Mouse (Mus musculus): ENCODE results near the gene Acsf2.
"Not testable (repeated sequence)": the region's sequence is repeated elsewhere in the genome, so short reads cannot be mapped to it uniquely, and the experiment has no call there.

Gene Acsf2

GRCm38 (mm10) chr11:94601321-94602281, at the start of gene Acsf2:
TSS of gene Acsf2 (minus strand) at chr11:94601871.
- DNase-seq, result peak; percentile 92

GRCm38 (mm10) chr11:94651241-94651640, 49.6 kb upstream of the Acsf2 start:
- DNase-seq, result not testable (repeated sequence)

DNA sequence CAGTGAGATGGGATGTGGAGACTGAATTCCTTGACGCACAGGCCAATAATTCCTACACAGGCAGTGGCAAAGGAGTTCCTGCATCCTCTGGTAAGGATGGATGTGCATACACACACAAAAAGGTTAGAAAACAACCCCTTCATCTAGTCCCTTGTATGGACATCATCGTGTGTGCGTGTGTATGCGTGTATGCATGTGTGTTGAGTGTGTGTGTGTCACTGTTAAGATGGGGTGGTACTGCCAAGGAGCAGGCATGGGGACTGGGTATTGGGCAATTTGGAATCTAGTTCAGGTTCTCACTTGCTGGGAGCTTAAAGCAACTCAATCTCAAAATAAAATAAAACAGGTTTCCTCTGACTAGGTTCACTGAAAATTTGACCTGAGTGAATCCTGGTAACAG, 44.8 kb upstream of the Acsf2 start:
- no peak for DNase-seq

DNA sequence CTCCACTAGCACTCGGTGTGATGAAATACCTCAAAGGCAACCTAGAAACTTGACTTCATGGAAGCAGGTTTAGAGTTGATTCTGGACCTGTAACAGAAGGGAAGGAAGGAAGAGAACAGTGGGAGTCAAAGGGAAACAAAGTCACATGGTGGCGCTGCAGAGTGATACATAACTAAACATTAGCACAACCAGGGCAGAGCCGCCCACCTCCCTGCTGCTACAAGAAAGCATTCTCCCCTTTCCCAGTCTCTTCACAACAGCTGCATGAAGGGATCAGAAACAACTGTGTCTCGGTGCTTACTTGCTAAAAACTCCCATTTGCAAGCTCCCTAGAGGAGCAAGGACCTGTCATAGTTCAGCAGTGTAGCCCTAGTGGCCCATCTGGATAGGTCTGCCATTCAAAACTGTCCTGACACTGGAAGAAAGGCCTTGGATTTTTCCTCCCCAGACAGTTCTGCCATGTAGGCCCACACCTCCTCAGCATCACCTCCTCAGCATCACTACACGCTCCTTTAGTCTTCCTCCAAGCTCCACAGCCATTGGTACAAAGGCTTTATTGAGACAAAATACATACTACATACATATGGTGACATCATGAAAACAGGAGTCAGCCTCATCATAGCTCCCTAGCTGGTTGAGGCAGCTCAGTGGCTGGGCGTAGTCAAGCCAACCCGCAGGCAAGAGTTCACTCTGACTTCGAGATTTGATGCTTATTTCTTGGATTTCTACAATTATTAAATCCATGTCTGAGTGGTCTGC, 43.0 kb upstream of the Acsf2 start:
- DNase-seq, result no peak

GRCm38 (mm10) chr11:94634431-94634830, 32.8 kb upstream of the Acsf2 start:
- DNase-seq, result no peak

DNA sequence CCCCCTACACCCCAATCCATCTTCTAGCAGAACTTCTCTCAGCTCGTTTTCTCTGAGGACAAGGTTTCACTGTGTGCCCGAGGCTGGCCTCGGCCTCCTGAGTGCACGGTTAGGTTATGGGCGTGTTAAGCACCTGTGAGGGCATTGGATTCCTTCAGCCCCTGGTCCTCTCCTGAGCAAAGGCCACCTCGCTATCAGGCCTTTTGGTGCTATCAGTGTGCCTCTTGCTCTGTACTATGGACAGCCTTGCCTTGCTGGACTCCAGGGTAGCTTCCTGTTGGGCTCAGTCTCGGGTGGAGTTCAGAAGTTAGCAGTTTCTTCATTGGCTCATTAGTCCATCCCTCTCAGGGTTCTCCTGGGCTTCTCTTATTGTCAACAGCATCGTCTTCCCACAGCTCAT, 31.3 kb upstream of the Acsf2 start:
- DNase-seq, result no peak

GRCm38 (mm10) chr11:94631969-94632368, 30.3 kb upstream of the Acsf2 start:
- DNase-seq, result no peak

DNA sequence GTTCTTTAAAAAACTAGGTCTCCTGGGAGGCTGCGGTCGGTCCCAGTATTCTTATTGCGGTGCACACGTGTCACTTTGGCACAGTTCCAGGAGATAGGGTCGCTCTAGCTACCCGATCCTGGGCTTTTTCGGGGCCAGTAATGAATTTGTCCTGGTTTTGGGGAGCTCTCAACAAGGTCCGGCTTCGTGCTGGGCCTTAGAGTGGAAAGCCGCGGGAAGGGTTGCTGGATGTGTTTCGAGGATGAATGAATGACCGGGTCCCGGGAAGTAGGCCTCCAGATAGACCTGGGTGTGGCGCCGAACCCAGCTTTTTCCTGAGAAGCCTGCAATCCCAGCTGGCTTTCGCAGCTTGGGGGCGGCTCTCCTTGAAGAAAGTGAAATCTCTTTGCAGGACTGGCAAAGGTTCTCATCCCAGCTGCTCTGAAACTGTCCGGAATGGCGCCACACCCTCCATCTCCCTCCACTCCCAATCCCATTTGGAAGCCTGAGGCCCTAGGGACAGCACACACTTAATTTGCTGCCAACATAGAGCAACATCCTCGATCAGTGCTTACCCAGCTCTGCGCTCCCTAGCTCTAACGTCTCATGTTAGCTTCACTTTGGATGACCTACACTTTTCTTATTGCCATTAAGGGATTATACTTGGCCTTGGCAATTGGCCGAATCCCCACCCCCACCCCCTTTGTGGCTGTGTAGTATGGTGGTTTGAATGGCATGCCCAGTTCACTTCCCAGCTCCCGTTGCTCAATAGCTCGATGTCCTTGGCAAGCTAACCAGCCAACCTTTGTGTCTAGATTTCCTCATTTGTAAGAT, 28.7 kb upstream of the Acsf2 start:
- peak; percentile 51 for DNase-seq

GRCm38 (mm10) chr11:94629884-94630198, 28.2 kb upstream of the Acsf2 start:
- no peak for DNase-seq

- DNase-seq, result peak; percentile 97
These were observed 27.7 kb upstream of the Acsf2 start, which contains the start of gene Lrrc59 for GRCm38 (mm10) chr11:94629199-94629883. TSS of gene Lrrc59 (plus strand) at chr11:94629767.

DNA sequence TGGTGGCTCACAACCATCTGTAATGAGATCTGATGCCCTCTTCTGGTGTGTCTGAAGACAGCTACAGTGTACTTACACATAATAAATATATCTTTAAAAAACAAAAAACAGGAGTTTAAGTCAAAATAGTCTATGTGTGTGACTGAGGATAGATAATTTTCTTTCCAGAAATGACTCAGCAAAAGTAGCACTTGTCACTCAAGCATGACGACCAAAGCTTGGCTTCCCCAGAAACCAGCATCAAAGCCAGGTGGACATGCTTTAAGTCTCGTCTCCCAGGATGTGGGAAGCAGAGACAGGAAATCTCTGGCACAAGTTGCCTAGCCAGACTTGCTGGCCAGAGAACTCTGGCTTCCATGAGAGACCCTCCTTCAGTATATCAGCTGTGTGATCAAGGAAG, 20.5 kb upstream of the Acsf2 start:
- DNase-seq, result no peak

DNA sequence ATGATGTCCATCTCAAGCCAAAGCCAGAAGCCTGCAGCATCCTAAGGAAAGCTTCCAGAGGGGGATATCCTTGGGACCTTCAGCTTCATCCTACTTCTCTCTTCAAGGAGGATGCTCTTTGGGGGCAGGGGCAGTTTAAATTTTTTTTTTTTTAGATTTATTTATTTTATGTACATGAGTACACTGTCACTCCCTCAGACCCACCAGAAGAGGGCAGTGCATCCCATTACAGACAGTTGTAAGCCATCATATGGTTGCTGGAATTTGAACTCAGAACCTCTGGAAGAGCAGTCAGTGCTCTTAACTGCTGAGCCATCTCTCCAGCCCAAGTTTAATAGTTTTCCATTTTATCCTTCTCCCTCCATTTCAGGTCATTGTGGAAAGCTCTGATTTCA, 19.8 kb upstream of the Acsf2 start:
- DNase-seq, result no peak

- no peak for DNase-seq
These were observed 19.2 kb upstream of the Acsf2 start for GRCm38 (mm10) chr11:94620766-94621457.

DNA sequence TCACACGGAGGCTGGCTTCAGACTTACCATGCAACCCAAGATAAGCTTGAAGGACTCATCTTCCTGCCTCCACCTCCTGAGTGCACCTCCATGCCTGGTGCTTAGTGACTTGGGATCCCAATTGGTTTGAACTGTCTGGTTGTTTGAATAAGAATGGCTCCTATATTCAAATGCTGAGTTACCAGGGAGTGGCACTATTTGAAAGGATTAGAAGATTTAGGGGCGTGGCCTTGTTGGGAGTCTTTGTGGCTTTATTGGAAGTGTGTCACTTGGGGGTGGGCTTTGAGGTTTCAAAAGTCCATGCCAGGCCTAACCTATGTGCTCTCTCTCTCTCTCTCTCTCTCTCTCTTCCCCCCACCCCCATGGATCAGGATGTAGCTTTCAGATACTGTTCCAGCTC, 16.0 kb upstream of the Acsf2 start:
- DNase-seq, result no peak

DNA sequence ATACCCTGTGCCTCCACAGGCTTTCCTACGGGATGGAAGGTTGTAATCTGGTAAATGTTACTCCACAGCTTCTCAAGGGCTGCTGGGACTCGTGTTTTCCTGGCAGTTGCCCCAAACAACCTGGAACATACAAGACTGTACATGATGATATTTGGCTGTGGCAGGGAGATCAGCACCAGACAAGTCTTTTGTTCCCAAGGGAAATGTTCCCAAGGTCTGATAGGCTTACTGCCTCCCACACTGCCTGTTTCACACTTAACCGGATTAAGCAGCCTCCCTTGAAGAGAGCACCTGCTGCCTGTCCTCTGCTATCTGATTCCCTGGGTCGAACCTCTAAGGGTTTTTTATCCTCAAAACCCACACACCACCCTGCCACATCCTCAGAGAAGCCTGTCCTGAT, 13.8 kb upstream of the Acsf2 start:
- no peak for DNase-seq

DNA sequence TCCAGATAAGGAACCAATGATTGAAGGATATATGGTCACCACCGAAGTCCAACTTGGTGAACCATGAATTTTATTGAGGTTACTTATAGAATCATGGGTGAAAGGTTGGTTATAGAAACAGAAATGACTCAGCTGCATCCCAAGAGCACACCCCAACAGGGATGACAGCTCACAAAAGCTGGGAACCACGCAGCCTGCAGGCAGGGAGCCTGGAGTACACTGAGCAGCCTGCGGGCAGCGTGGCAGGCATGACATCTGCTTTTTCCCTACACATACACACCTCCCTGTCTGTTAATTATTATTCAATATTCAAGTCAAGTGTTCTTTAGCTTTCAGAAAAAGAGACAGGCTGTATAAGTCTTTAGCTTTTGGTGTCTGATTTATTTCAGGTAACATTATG, 12.9 kb upstream of the Acsf2 start:
- no peak for DNase-seq

DNA sequence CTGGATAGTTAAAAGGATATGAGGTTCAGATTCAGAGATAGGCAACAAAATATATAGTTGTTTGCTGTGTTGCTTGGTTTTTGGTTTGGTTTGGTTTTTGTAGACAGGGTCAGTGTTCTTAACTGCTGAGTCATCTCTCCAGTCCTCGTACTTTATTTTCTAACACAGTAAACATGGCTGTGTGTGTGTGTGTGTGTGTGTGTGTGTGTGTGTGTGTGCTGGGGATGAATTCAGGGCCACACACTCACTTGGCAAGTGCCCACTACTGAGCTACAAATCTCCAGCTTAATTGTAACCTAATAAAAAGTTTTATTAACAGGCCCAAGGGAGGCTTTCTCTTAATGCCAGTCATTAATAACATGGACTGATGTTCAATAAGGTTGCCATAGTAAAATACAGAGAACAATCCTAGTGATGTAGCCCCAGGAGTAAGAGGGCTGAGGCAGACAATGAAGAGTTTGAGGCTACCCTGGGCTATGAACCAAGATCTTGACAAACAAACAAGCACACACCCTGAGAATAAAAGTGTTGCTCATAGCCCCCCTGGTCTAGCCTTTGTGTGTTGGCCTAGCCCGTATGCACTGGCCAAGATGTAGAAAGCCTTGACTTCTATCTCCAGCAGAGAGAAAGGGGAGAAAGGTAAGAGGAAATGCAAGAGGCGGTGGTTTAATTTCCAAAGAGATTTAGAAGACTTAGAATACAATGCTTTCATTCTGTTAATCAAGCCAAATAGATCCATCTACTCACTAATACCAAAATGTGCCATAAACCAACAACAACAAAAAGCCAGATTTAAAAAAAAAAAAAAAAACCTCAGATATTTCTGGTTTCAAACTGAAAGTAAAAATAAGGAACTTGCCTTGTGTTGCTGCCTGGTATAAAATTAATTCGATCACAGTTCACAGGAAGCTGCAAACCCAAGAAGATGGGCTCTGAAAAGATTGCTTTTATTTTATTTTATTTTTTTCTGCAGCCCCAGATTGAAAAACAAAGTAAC, 9.4 kb upstream of the Acsf2 start:
- DNase-seq, result no peak

GRCm38 (mm10) chr11:94602356-94602955, 785 bp upstream of the Acsf2 start:
- DNase-seq, result no peak

DNA sequence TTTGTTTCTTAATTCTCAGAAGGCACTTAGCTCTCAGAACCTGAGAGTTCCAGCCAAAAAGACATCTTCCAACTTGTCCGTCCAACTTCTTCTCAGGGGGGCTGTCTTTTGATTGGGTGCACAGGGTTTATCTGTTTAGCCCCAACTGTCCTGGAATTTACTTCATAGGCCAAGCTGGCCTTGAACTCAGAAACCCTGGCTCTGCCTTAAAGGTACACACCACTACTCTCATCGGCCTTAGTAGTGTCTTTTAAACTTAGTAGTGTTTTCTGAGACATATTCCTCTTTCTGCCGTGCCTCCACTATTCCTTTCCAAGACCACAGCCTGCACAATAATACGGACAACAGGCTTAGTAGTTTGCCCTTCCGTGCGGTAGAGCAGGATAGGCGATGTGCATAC, 1.2 kb downstream of the Acsf2 start:
- DNase-seq, result no peak

DNA sequence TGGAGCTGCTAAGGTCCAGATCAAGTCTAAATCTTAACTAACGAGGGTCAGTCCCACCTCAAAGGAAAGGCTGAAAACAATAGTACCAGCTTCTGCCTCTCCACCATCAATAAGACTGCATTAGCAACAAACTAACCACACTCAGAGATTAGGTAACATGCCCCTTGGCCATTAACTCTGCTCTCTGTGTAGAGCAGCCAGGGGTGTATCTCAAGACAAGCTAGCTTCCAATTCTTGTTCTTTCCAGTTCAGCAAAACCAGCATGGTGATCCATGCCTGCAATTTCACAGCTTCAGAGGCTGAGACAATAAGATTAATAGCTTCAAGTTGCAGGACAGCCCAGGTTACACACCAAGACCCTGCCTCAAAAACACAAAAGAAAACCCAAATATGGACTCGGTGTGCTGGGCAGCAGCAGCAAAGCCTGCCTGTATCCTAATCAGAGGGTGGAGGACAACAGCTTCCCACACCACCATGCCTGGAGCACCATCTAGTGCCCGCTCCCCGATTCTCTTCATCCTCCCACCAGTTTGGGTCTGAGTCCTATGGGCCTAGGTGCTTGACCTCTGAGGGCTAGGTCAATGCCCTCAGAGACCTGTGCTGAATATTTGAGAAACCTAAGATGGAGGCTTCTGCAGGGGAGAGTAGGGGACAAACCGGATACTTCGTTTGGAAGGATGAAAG, 3.1 kb downstream of the Acsf2 start:
- DNase-seq, result peak; percentile 13

Measured in lung, postnatal 10 days (tissue).